Mouse (Mus musculus): Measurements from ENCODE around the gene Zbtb46.
A peak's percentile ranks its signal among the peaks of the same experiment; 100 is the strongest.

GRCm38 (mm10) chr2:181370001-181370400 lies 89.2 kb downstream of the Zbtb46 start:
- TF ChIP-seq CTCF (IDR thresholded peaks at IDR 0.05; ENCODE audit: low read depth, low read length): peak; percentile 9
- no peak for TF ChIP-seq POLR2A (IDR thresholded peaks at IDR 0.05; ENCODE audit: insufficient read depth, low read length)

Measured in ES-Bruce4 (cell line).